Mouse (Mus musculus) layer of hippocampus, adult 2 months (tissue): ENCODE data around the gene Zfp74. TPM values are rescaled to one million over a fixed set of nuclear protein-coding genes. Genes with fewer than 3 reads are reported as not detected.

Experiments
- DNase-seq, 2 experiments: peaks; one replicate each; pipeline ENCODE4 v3.0.0; 2022; ENCODE audit warnings: low spot score in 2 of 2
- H3K27ac ChIP-seq: fragments of 200-600 bp; 2 replicates; pipeline ENCODE4 v1.8.1; 2022
- H3K4me3 ChIP-seq: fragments of 200-600 bp; 2 replicates; pipeline ENCODE4 v1.8.1; 2022; ENCODE audit warnings: mild to moderate bottlenecking
- CTCF ChIP-seq: fragments of 200-600 bp; conservative IDR thresholded peaks from 2 replicates; pipeline ENCODE4 v1.8.1; 2022; ENCODE audit warnings: antibody characterized with exemption, mild to moderate bottlenecking, moderate library complexity
- microRNA-seq, 2 experiments: library from miRNA; unstranded; fragments of <30 nt; microRNA quantifications; one replicate each; pipeline ENCODE4 v1.2.0; 2021
- total RNA-seq, 2 experiments: library from RNA; stranded (reverse); gene quantifications; 2 replicates each; pipeline ENCODE4 v1.2.3; 2021

The Zfp74 gene
- total RNA-seq, 2 experiments from 2014 or later = 17.0 to 17.5 TPM

GRCm38 (mm10) chr7:29890501-29890900 is 63.4 kb downstream of the Zfp74 start:
- no peak overlapping the region for H3K27ac ChIP-seq
- no peak overlapping the region for H3K4me3 ChIP-seq
- no peak for DNase-seq
- no peak for TF ChIP-seq CTCF

- no peak overlapping the region for H3K27ac ChIP-seq
- no peak for TF ChIP-seq CTCF
- no peak overlapping the region for H3K4me3 ChIP-seq
- DNase-seq = no peak
These were observed 73.0 kb downstream of the Zfp74 start for GRCm38 (mm10) chr7:29880916-29881315.

Small RNA genes lying within 50 kb of the gene (microRNA-seq; reads per million reads assigned to microRNA genes)
- gene Mir7668 = 1.3 to 2.4 reads per million in 2 experiments

Other genes starting within 250 kb of the Zfp74 start
- gene Catsperg2, start 227.1 kb downstream of the Zfp74 start, total RNA-seq = under 1 TPM in 1 of 2 experiments, not detected in 1; 0.20 TPM
- gene Zfp84, start 185.5 kb downstream of the Zfp74 start, total RNA-seq = 10 to 100 TPM; 17.6 to 20.1 TPM
- gene Zfp30, start 170.1 kb downstream of the Zfp74 start, total RNA-seq = 10 to 100 TPM in 1 of 2 experiments, 1 to 10 TPM in 1; 9.5 to 10.1 TPM
- gene Zfp790, start 138.0 kb downstream of the Zfp74 start, total RNA-seq = 10 to 100 TPM; 19.1 to 21.5 TPM
- 10 to 100 TPM; 17.4 to 17.8 TPM for gene Zfp940, start 100.4 kb downstream of the Zfp74 start, total RNA-seq
- gene Zfp420, start 94.1 kb downstream of the Zfp74 start, total RNA-seq = 10 to 100 TPM; 13.4 to 18.7 TPM
- gene Zfp27, start 47.5 kb downstream of the Zfp74 start, total RNA-seq = 10 to 100 TPM; 20.5 to 22.2 TPM
- gene Zfp383, start 45.9 kb downstream of the Zfp74 start, total RNA-seq = 1 to 10 TPM; 8.4 to 9.1 TPM
- gene Zfp568, start 29.9 kb upstream of the Zfp74 start, total RNA-seq = 1 to 10 TPM; 3.1 to 3.6 TPM
- gene Zfp14, start 97.3 kb upstream of the Zfp74 start, total RNA-seq = 1 to 10 TPM; 9.7 to 9.8 TPM
- gene Zfp82, start 118.8 kb upstream of the Zfp74 start, total RNA-seq = 1 to 10 TPM; 4.9 to 5.4 TPM
- not detected for gene Gm26920, start 136.3 kb upstream of the Zfp74 start, total RNA-seq
- 1 to 10 TPM; 4.3 to 8.2 TPM for gene Zfp566, start 136.4 kb upstream of the Zfp74 start, total RNA-seq
- gene Zfp260, start 140.7 kb upstream of the Zfp74 start, total RNA-seq = 10 to 100 TPM; 73.1 to 75.5 TPM
- 10 to 100 TPM; 30.1 to 37.5 TPM for gene Zfp382, start 167.9 kb upstream of the Zfp74 start, total RNA-seq
- gene Zfp146, start 215.7 kb upstream of the Zfp74 start, total RNA-seq = 10 to 100 TPM; 48.9 to 52.0 TPM
- gene Cox7a1, start 230.1 kb upstream of the Zfp74 start, total RNA-seq = 1 to 10 TPM; 3.5 to 5.9 TPM
- 100 to 1,000 TPM; 213 to 224 TPM for gene Capns1, start 244.7 kb upstream of the Zfp74 start, total RNA-seq